Mouse (Mus musculus): ENCODE data around the gene Arsb.

DNA sequence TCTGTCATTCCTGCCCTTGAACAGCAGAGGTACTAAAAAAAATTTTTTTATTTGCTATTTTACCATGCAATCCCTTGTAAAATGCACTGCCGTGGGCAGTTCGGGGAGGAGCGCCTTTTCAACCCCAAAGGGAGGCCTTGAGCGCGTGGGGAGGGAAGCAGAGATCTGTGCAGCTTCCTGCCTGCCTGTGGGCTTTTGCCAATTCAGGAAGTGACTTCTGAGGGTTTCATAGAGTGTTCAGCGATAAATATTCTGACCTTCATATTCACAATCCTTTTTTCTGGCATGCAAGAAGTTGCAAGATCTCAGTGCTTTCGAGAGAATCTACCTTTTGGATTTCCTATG lies 151.1 kb downstream of the Arsb start:
- TF ChIP-seq POLR2A (IDR thresholded peaks at IDR 0.05; ENCODE audit: borderline replicate concordance, low read depth, low read length) (no peak), CTCF (IDR thresholded peaks at IDR 0.05; ENCODE audit: low read depth, low read length) (no peak)
